Mouse (Mus musculus): Measurements from ENCODE around the gene H60b. TPM values are rescaled to one million over a fixed set of nuclear protein-coding genes. Genes with fewer than 3 reads are reported as not detected.

Gene H60b
- total and polyA plus RNA-seq, 3 experiments: not detected

DNA sequence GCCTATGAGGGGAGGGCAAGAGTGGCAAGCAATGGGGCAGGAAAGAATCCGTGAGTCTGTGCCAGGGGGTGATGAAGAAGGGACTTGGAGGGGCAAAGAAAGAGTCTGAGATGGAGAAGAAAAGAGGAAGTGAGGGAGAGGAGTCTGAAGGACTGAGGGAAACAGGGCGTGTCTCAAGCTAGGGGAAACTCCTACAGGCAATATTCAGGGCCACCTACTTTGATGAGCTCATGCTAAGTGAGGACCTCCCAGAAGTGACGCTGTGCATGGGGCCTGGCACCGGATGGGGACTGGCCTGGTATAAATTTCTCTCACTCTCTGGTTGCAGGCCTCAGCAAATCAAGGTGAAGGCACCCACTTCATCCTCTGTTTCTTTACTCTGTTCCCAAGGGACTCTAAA lies 148.1 kb downstream of the H60b start (continued):
- TF ChIP-seq PAX5 (IDR thresholded peaks at IDR 0.05; ENCODE audit: low read length): no peak
- TF ChIP-seq JUND (conservative IDR thresholded peaks at IDR 0.05; ENCODE audit: low read depth, low read length): peak; percentile 69
- no peak for TF ChIP-seq MAFK (IDR thresholded peaks at IDR 0.05; ENCODE audit: insufficient replicate concordance, low read length)
- no peak for TF ChIP-seq ZC3H11A (IDR thresholded peaks at IDR 0.05; ENCODE audit: low read depth, low read length)
- TF ChIP-seq BHLHE40 (IDR thresholded peaks at IDR 0.05; ENCODE audit: low read depth, low read length): 0 out of 2 replicates have a peak, but pooled peaks have one; percentile 11
- TF ChIP-seq USF2 (conservative IDR thresholded peaks at IDR 0.05; ENCODE audit: low read depth, low read length): no peak
- no peak for TF ChIP-seq ZNF384 (IDR thresholded peaks at IDR 0.05; ENCODE audit: low read depth, low read length)
- no peak for TF ChIP-seq MAZ (IDR thresholded peaks at IDR 0.05; ENCODE audit: low read depth, low read length)
- TF ChIP-seq ZMIZ1 (IDR thresholded peaks at IDR 0.05; ENCODE audit: low read depth, low read length): no peak
- peak; percentile 85 for TF ChIP-seq POLR2A (IDR thresholded peaks at IDR 0.05; ENCODE audit: low read depth, low read length)
- TF ChIP-seq CHD1 (IDR thresholded peaks at IDR 0.05; ENCODE audit: low read depth, low read length): no peak
- TF ChIP-seq MAX (IDR thresholded peaks at IDR 0.05; ENCODE audit: low read length): peak; percentile 87
- no peak for TF ChIP-seq ZKSCAN1 (IDR thresholded peaks at IDR 0.05; ENCODE audit: borderline replicate concordance, low read depth, low read length)
- no peak for TF ChIP-seq CTCF (conservative IDR thresholded peaks at IDR 0.05 in 1 of 2, IDR thresholded peaks at IDR 0.05 in 1 of 2; ENCODE audit: low read depth in 2 of 2, low read length in 2 of 2)
- peak; percentile 94 for TF ChIP-seq TBP (conservative IDR thresholded peaks at IDR 0.05; ENCODE audit: low read depth, low read length)
- peak; percentile 41; the same call in 1 of the 2 replicates for TF ChIP-seq IRF4 (IDR thresholded peaks at IDR 0.05; ENCODE audit: low read depth, low read length)

DNA sequence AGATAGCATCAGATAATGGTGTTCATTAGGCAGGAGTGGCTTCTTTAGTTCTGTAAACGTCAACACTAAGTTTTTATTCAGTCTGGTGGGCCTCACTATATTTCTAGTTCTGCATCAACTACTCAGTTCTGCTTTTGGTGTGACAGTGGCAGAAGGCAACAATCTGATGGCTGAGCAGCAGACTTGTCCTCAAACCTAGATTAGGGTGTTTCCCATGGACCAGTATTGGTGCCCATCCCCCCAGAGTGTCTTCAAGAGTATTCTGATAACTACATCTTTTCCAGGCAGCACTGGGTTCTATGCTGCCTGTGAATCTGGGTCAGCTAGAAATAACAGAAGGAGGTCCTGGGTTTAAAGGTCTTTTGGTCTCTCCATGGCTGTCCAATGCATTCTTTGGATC lies 149.8 kb downstream of the H60b start:
- Histone ChIP-seq H3K36me3 (replicated peaks in 1 of 2; ENCODE audit: control insufficient read depth in 1 of 2, insufficient read depth in 1 of 2, low read length in 1 of 2) (peaks cover 23 to 55% of the 10 kb centered on the region in 2 experiments), H3K9me3 (replicated peaks; ENCODE audit: low read length) (no peaks in the 10 kb centered on the region), H3K79me2 (replicated peaks; ENCODE audit: control insufficient read depth, extremely low read depth, insufficient read depth, poor library complexity, severe bottlenecking) (peaks cover 9% of the 10 kb centered on the region), H3K9ac (ENCODE audit: insufficient read depth, low read depth) (peak overlapping the region; percentile 97; the same call in 1 of the 2 replicates), H3K27ac (ENCODE audit: insufficient read depth, low read depth) (no peak overlapping the region), H3K4me1 (ENCODE audit: control insufficient read depth in 1 of 2, insufficient read depth in 2 of 2) (peaks cover 15 to 57% of the 10 kb centered on the region in 2 experiments), H3K27me3 (replicated peaks) (no peaks in the 10 kb centered on the region), H3K4me3 (replicated peaks in 1 of 3; ENCODE audit: low read depth in 2 of 3, low read length in 2 of 3, poor library complexity in 1 of 3) (peak overlapping the region in 1 of 3 experiments; percentile 62), H3K4me2 (ENCODE audit: insufficient read depth, low read depth, poor library complexity, severe bottlenecking) (peak overlapping the region; percentile 80)
- peak; percentile 55 for DNase-seq (ENCODE audit: extremely low read depth)
- in situ Hi-C loops (cut with MboI; ENCODE audit: low pct_ligation_motif_present, low pct_unique_long_range_greater_than_20kb, low sequenced_read_pairs): no loop called here
- dilution Hi-C loops (cut with MboI; ENCODE audit: extremely low pct_ligation_motif_present, extremely low pct_unique_long_range_greater_than_20kb, low sequenced_read_pairs): no loop called here
- TF ChIP-seq ZKSCAN1 (IDR thresholded peaks at IDR 0.05; ENCODE audit: borderline replicate concordance, low read depth, low read length) (no peak), ZNF384 (IDR thresholded peaks at IDR 0.05; ENCODE audit: low read depth, low read length) (no peak), CTCF (conservative IDR thresholded peaks at IDR 0.05 in 1 of 2, IDR thresholded peaks at IDR 0.05 in 1 of 2; ENCODE audit: low read depth in 2 of 2, low read length in 2 of 2) (no peak), BHLHE40 (IDR thresholded peaks at IDR 0.05; ENCODE audit: low read depth, low read length) (no peak), POLR2A (IDR thresholded peaks at IDR 0.05; ENCODE audit: low read depth, low read length) (no peak), E2F4 (IDR thresholded peaks at IDR 0.05; ENCODE audit: insufficient replicate concordance, low read depth, low read length) (no peak), JUN (IDR thresholded peaks at IDR 0.05; ENCODE audit: insufficient read depth, low read depth, low read length) (no peak), NRF1 (IDR thresholded peaks at IDR 0.05; ENCODE audit: low read depth, low read length) (no peak)
